Mouse (Mus musculus): ENCODE results near the gene Ptpre. TPM values are rescaled to one million over a fixed set of nuclear protein-coding genes. Genes with fewer than 3 reads are reported as not detected.
"Not testable (repeated sequence)": the region's sequence is repeated elsewhere in the genome, so short reads cannot be mapped to it uniquely, and the experiment has no call there.

The Ptpre gene
- polyA plus RNA-seq (2014; fragmentation: Nextera tagmentation; extraction: Ambion mirVana), result 0.75 and 0.96 TPM in 2 replicates

- ATAC-seq (ENCODE audit: insufficient number of reproducible peaks, low FRiP score, low TSS enrichment, low read depth) (peak; percentile 90), DNase-seq (ENCODE audit: low spot score) (peak; percentile 88)
- Histone ChIP-seq H3K27me3 (ENCODE audit: control insufficient read depth, insufficient read depth, low read length) (peaks cover 12% of the 10 kb centered on the region), H3K9ac (ENCODE audit: low read length) (peak within 1 kb of the TSS; percentile 53), H3K36me3 (ENCODE audit: control insufficient read depth, insufficient read depth, low read length) (no peaks in the 10 kb centered on the region), H3K4me1 (ENCODE audit: control insufficient read depth, insufficient read depth, low read length) (no peaks in the 10 kb centered on the region), H3K27ac (replicated peaks; ENCODE audit: low read depth, low read length) (no peak within 1 kb of the TSS), H3K4me3 (ENCODE audit: low read depth, low read length) (peak within 1 kb of the TSS; percentile 55), H3K4me2 (ENCODE audit: low read depth, severe bottlenecking) (peak within 1 kb of the TSS; percentile 98), H3K9me3 (ENCODE audit: control insufficient read depth, low read length) (no peaks in the 10 kb centered on the region)
- 4% methylated on average over 28 of the region's 28 CpGs for WGBS
Observed at GRCm38 (mm10) chr7:135537341-135537901, at the start of gene Ptpre. TSS of gene Ptpre (plus strand) at chr7:135537481.

- ATAC-seq (ENCODE audit: insufficient number of reproducible peaks, low FRiP score, low TSS enrichment, low read depth), result no peak
- H3K27me3 ChIP-seq (ENCODE audit: control insufficient read depth, insufficient read depth, low read length), result no peaks in the 10 kb centered on the region
- H3K4me3 ChIP-seq (ENCODE audit: low read depth, low read length), result no peak overlapping the region
- H3K4me2 ChIP-seq (ENCODE audit: low read depth, severe bottlenecking), result no peak overlapping the region
- H3K27ac ChIP-seq (replicated peaks; ENCODE audit: low read depth, low read length), result no peak overlapping the region
- no peaks in the 10 kb centered on the region for H3K36me3 ChIP-seq (ENCODE audit: control insufficient read depth, insufficient read depth, low read length)
- DNase-seq (ENCODE audit: low spot score), result peak; percentile 61
- no peak overlapping the region for H3K9ac ChIP-seq (ENCODE audit: low read length)
- H3K9me3 ChIP-seq (ENCODE audit: control insufficient read depth, low read length), result no peaks in the 10 kb centered on the region; the same call in 1 of the 2 replicates
- 71% methylated on average over 6 of the region's 6 CpGs for WGBS
- H3K4me1 ChIP-seq (ENCODE audit: control insufficient read depth, insufficient read depth, low read length), result peaks cover 7% of the 10 kb centered on the region; the same call in 1 of the 2 replicates
Observed at GRCm38 (mm10) chr7:135488214-135488810, 49.0 kb upstream of the Ptpre start.

GRCm38 (mm10) chr7:135489724-135490499 lies 47.4 kb upstream of the Ptpre start:
- DNase-seq (ENCODE audit: low spot score) (no peak), ATAC-seq (ENCODE audit: insufficient number of reproducible peaks, low FRiP score, low TSS enrichment, low read depth) (no peak)
- H3K27me3 ChIP-seq (ENCODE audit: control insufficient read depth, insufficient read depth, low read length), result no peaks in the 10 kb centered on the region
- H3K9ac ChIP-seq (ENCODE audit: low read length), result no peak overlapping the region
- H3K9me3 ChIP-seq (ENCODE audit: control insufficient read depth, low read length), result no peaks in the 10 kb centered on the region; the same call in 1 of the 2 replicates
- peaks cover 7% of the 10 kb centered on the region; the same call in 1 of the 2 replicates for H3K4me1 ChIP-seq (ENCODE audit: control insufficient read depth, insufficient read depth, low read length)
- H3K36me3 ChIP-seq (ENCODE audit: control insufficient read depth, insufficient read depth, low read length), result no peaks in the 10 kb centered on the region
- no peak overlapping the region for H3K27ac ChIP-seq (replicated peaks; ENCODE audit: low read depth, low read length)
- WGBS, result 80% methylated on average over 9 of the region's 9 CpGs
- H3K4me3 ChIP-seq (ENCODE audit: low read depth, low read length), result no peak overlapping the region
- no peak overlapping the region for H3K4me2 ChIP-seq (ENCODE audit: low read depth, severe bottlenecking)

- Histone ChIP-seq H3K27ac (replicated peaks; ENCODE audit: low read depth, low read length) (no peak overlapping the region), H3K4me1 (ENCODE audit: control insufficient read depth, insufficient read depth, low read length) (peaks cover 3% of the 10 kb centered on the region; the same call in 1 of the 2 replicates), H3K9ac (ENCODE audit: low read length) (no peak overlapping the region), H3K4me2 (ENCODE audit: low read depth, severe bottlenecking) (no peak overlapping the region), H3K4me3 (ENCODE audit: low read depth, low read length) (no peak overlapping the region), H3K9me3 (ENCODE audit: control insufficient read depth, low read length) (no peaks in the 10 kb centered on the region; the same call in 1 of the 2 replicates), H3K27me3 (ENCODE audit: control insufficient read depth, insufficient read depth, low read length) (no peaks in the 10 kb centered on the region), H3K36me3 (ENCODE audit: control insufficient read depth, insufficient read depth, low read length) (no peaks in the 10 kb centered on the region)
- 53% methylated on average over 8 of the region's 8 CpGs for WGBS
- no peak for ATAC-seq (ENCODE audit: insufficient number of reproducible peaks, low FRiP score, low TSS enrichment, low read depth)
- no peak for DNase-seq (ENCODE audit: low spot score)
Observed at GRCm38 (mm10) chr7:135490500-135490886, 46.8 kb upstream of the Ptpre start.

GRCm38 (mm10) chr7:135495303-135495702 lies 42.0 kb upstream of the Ptpre start:
- Histone ChIP-seq H3K9ac (ENCODE audit: low read length) (no peak overlapping the region), H3K4me1 (ENCODE audit: control insufficient read depth, insufficient read depth, low read length) (no peaks in the 10 kb centered on the region), H3K27me3 (ENCODE audit: control insufficient read depth, insufficient read depth, low read length) (no peaks in the 10 kb centered on the region), H3K27ac (replicated peaks; ENCODE audit: low read depth, low read length) (no peak overlapping the region), H3K36me3 (ENCODE audit: control insufficient read depth, insufficient read depth, low read length) (no peaks in the 10 kb centered on the region), H3K9me3 (ENCODE audit: control insufficient read depth, low read length) (no peaks in the 10 kb centered on the region; the same call in 1 of the 2 replicates), H3K4me2 (ENCODE audit: low read depth, severe bottlenecking) (no peak overlapping the region), H3K4me3 (ENCODE audit: low read depth, low read length) (no peak overlapping the region)
- ATAC-seq (ENCODE audit: insufficient number of reproducible peaks, low FRiP score, low TSS enrichment, low read depth) (no peak), DNase-seq (ENCODE audit: low spot score) (no peak)
- 41% methylated on average over 3 of the region's 3 CpGs for WGBS

GRCm38 (mm10) chr7:135498565-135499186 lies 38.6 kb upstream of the Ptpre start:
- WGBS, result 76% methylated on average over 2 of the region's 3 CpGs
- no peak overlapping the region for H3K9ac ChIP-seq (ENCODE audit: low read length)
- no peaks in the 10 kb centered on the region for H3K27me3 ChIP-seq (ENCODE audit: control insufficient read depth, insufficient read depth, low read length)
- no peak overlapping the region for H3K27ac ChIP-seq (replicated peaks; ENCODE audit: low read depth, low read length)
- no peaks in the 10 kb centered on the region for H3K4me1 ChIP-seq (ENCODE audit: control insufficient read depth, insufficient read depth, low read length)
- H3K9me3 ChIP-seq (ENCODE audit: control insufficient read depth, low read length), result no peaks in the 10 kb centered on the region
- ATAC-seq (ENCODE audit: insufficient number of reproducible peaks, low FRiP score, low TSS enrichment, low read depth) (no peak), DNase-seq (ENCODE audit: low spot score) (no peak)
- H3K4me3 ChIP-seq (ENCODE audit: low read depth, low read length), result no peak overlapping the region
- no peaks in the 10 kb centered on the region for H3K36me3 ChIP-seq (ENCODE audit: control insufficient read depth, insufficient read depth, low read length)
- no peak overlapping the region for H3K4me2 ChIP-seq (ENCODE audit: low read depth, severe bottlenecking)

GRCm38 (mm10) chr7:135499403-135499802 lies 37.9 kb upstream of the Ptpre start:
- 55% methylated on average over 2 of the region's 2 CpGs for WGBS
- no peak for DNase-seq (ENCODE audit: low spot score)

GRCm38 (mm10) chr7:135506506-135506905 lies 30.8 kb upstream of the Ptpre start:
- not testable (repeated sequence) for H3K36me3 ChIP-seq (ENCODE audit: control insufficient read depth, insufficient read depth, low read length); H3K27me3 ChIP-seq (ENCODE audit: control insufficient read depth, insufficient read depth, low read length); ATAC-seq (ENCODE audit: insufficient number of reproducible peaks, low FRiP score, low TSS enrichment, low read depth); H3K27ac ChIP-seq (replicated peaks; ENCODE audit: low read depth, low read length); H3K4me1 ChIP-seq (ENCODE audit: control insufficient read depth, insufficient read depth, low read length); H3K4me2 ChIP-seq (ENCODE audit: low read depth, severe bottlenecking); H3K9me3 ChIP-seq (ENCODE audit: control insufficient read depth, low read length); H3K4me3 ChIP-seq (ENCODE audit: low read depth, low read length); DNase-seq (ENCODE audit: low spot score); H3K9ac ChIP-seq (ENCODE audit: low read length)
- 90% methylated on average over 5 of the region's 5 CpGs for WGBS

More at GRCm38 (mm10) chr7:135499403-135499802, 37.9 kb upstream of the Ptpre start:
- Histone ChIP-seq H3K27ac (replicated peaks; ENCODE audit: low read depth, low read length) (no peak overlapping the region), H3K4me3 (ENCODE audit: low read depth, low read length) (no peak overlapping the region), H3K4me1 (ENCODE audit: control insufficient read depth, insufficient read depth, low read length) (no peaks in the 10 kb centered on the region), H3K9ac (ENCODE audit: low read length) (no peak overlapping the region), H3K36me3 (ENCODE audit: control insufficient read depth, insufficient read depth, low read length) (no peaks in the 10 kb centered on the region), H3K27me3 (ENCODE audit: control insufficient read depth, insufficient read depth, low read length) (no peaks in the 10 kb centered on the region), H3K9me3 (ENCODE audit: control insufficient read depth, low read length) (no peaks in the 10 kb centered on the region), H3K4me2 (ENCODE audit: low read depth, severe bottlenecking) (no peak overlapping the region)
- no peak for ATAC-seq (ENCODE audit: insufficient number of reproducible peaks, low FRiP score, low TSS enrichment, low read depth)
